Mouse (Mus musculus) G1E (cell line): ENCODE results near the gene Commd3.

ENCODE experiments used
- CTCF ChIP-seq: IDR thresholded peaks from 2 replicates; pipeline ENCODE4 v1.5.1; 2012; ENCODE audit warnings: low read depth, low read length, inconsistent platforms, mixed read lengths
- GATA1 ChIP-seq: IDR thresholded peaks from 2 replicates; pipeline ENCODE4 v1.6.1; 2012; ENCODE audit warnings: borderline replicate concordance, low read length, inconsistent platforms, mixed read lengths
- GATA2 ChIP-seq: IDR thresholded peaks from 2 replicates; pipeline ENCODE4 v1.6.1; 2012; ENCODE audit warnings: low read depth, low read length, inconsistent platforms, borderline replicate concordance
- POLR2AphosphoS5 ChIP-seq: IDR thresholded peaks from 2 replicates; pipeline ENCODE4 v1.6.1; 2012; ENCODE audit warnings: low read depth, low read length, inconsistent platforms; ENCODE audit not compliant: insufficient replicate concordance
- TAL1 ChIP-seq: conservative IDR thresholded peaks from 2 replicates; pipeline ENCODE4 v1.6.1; 2012; ENCODE audit warnings: low read depth, low read length, inconsistent platforms, mixed read lengths

DNA sequence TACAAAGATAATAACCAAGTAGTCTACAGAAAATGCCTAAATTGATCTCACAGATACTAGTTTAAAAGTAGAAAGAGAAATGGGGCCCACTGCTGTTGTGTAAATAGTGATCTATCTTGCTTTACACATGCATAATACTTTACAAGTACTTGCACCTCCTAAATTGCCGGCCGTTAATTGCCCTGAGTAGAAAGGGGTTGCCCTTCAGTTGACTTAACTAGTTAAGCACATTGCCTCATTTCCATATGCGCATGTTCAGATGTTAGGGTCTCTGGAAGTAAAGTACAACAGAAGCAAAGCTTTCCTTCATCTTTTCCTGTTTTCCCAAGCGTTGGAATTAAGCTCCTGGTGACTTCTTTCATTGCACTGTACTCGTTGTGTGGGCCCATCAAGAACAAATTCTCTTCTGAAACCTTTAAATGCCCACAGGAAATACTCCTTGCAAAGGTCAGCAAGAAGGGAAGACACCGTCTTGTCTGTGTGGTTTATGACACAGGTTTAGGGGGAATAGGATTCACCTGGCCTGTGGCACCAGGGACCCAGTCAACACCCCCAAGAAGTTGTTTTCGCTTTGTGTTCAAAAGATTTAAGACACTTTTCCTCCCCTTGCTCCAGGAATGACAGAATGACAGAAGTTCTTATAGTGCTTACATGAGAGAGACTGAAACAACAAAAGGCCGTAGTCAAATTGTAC is 14.8 kb downstream of the Commd3 start:
- TF ChIP-seq CTCF (no peak), TAL1 (no peak), GATA2 (no peak), POLR2AphosphoS5 (no peak), GATA1 (no peak)
